Mouse (Mus musculus) olfactory bulb, adult 2 months (tissue): ENCODE data around the gene Ifngr2. TPM values are rescaled to one million over a fixed set of nuclear protein-coding genes. Genes with fewer than 3 reads are reported as not detected.

Source experiments
- H3K27ac ChIP-seq: fragments of 200-500 bp; 2 replicates; pipeline ENCODE4 v1.5.1; 2012; ENCODE audit warnings: low read depth, low read length; ENCODE audit not compliant: insufficient read depth
- H3K4me1 ChIP-seq: fragments of 200-500 bp; 2 replicates; pipeline ENCODE4 v1.6.1; 2012; ENCODE audit warnings: low read length; ENCODE audit not compliant: control insufficient read depth, insufficient read depth
- H3K4me3 ChIP-seq: fragments of 200-500 bp; 2 replicates; pipeline ENCODE4 v1.5.1; 2012; ENCODE audit warnings: mild to moderate bottlenecking, low read depth, low read length, moderate library complexity; ENCODE audit not compliant: insufficient read depth
- CTCF ChIP-seq: fragments of 200-500 bp; IDR thresholded peaks from 2 replicates; pipeline ENCODE4 v1.5.1; 2012; ENCODE audit warnings: low read depth, mild to moderate bottlenecking, low read length, moderate library complexity; ENCODE audit not compliant: insufficient read depth
- POLR2A ChIP-seq: fragments of 200-500 bp; IDR thresholded peaks from 2 replicates; pipeline ENCODE4 v1.6.1; 2012; ENCODE audit warnings: mild to moderate bottlenecking, low read depth, low read length, moderate library complexity; ENCODE audit not compliant: insufficient read depth
- WGBS: fragments of 180-500 bp; shearing (Covaris S2); methylation state at CpG from one replicate; pipeline ENCODE4 v1.1.7; 2018; 5-methylcytosine and 5-hydroxymethylcytosine counted together
- polyA plus RNA-seq: library from polyadenylated mRNA; stranded (reverse); fragments of >200 nt; gene quantifications from 2 replicates; pipeline ENCODE4 v1.2.4, GENCODE M21; 2012; ENCODE audit warnings: low replicate concordance; ENCODE audit not compliant: missing spikeins, insufficient read depth, insufficient read length

Gene Ifngr2
- polyA plus RNA-seq, 1 experiment: not detected

GRCm38 (mm10) chr16:91533097-91534001 lies 13.5 kb upstream of the Ifngr2 start:
- no peak for TF ChIP-seq POLR2A
- no peak for TF ChIP-seq CTCF
- H3K27ac ChIP-seq: no peak overlapping the region
- H3K4me3 ChIP-seq: no peak overlapping the region
- WGBS: 62% methylated on average over 23 of the region's 23 CpGs
- H3K4me1 ChIP-seq: peaks cover 8% of the 10 kb centered on the region

GRCm38 (mm10) chr16:91534477-91534876 lies 12.4 kb upstream of the Ifngr2 start:
- no peak for TF ChIP-seq CTCF
- TF ChIP-seq POLR2A: no peak
- no peak overlapping the region for H3K4me3 ChIP-seq
- WGBS: 58% methylated on average over 13 of the region's 13 CpGs
- H3K4me1 ChIP-seq: peaks cover 8% of the 10 kb centered on the region
- H3K27ac ChIP-seq: no peak overlapping the region

GRCm38 (mm10) chr16:91534888-91535287 lies 12.0 kb upstream of the Ifngr2 start:
- H3K4me1 ChIP-seq: peaks cover 8% of the 10 kb centered on the region
- TF ChIP-seq POLR2A (no peak), CTCF (no peak)
- 89% methylated on average over 6 of the region's 6 CpGs for WGBS
- no peak overlapping the region for H3K4me3 ChIP-seq
- no peak overlapping the region for H3K27ac ChIP-seq

- Histone ChIP-seq H3K4me3 (no peak overlapping the region), H3K27ac (no peak overlapping the region), H3K4me1 (peaks cover 8% of the 10 kb centered on the region)
- no peak for TF ChIP-seq POLR2A
- no peak for TF ChIP-seq CTCF
- 91% methylated on average over 6 of the region's 6 CpGs for WGBS
Observed at GRCm38 (mm10) chr16:91536372-91536771, 10.5 kb upstream of the Ifngr2 start.

- H3K27ac ChIP-seq: no peak overlapping the region
- 94% methylated on average over 3 of the region's 3 CpGs for WGBS
- H3K4me1 ChIP-seq: peaks cover 8% of the 10 kb centered on the region
- no peak overlapping the region for H3K4me3 ChIP-seq
- no peak for TF ChIP-seq POLR2A
- no peak for TF ChIP-seq CTCF
Observed at GRCm38 (mm10) chr16:91537065-91537464, 9.8 kb upstream of the Ifngr2 start.

GRCm38 (mm10) chr16:91538051-91538450 lies 8.8 kb upstream of the Ifngr2 start:
- no peak for TF ChIP-seq CTCF
- TF ChIP-seq POLR2A: no peak
- 80% methylated on average over 6 of the region's 6 CpGs for WGBS
- no peak overlapping the region for H3K4me3 ChIP-seq

GRCm38 (mm10) chr16:91538513-91538912 lies 8.4 kb upstream of the Ifngr2 start:
- WGBS: 74% methylated on average over 9 of the region's 9 CpGs
- peaks cover 2% of the 10 kb centered on the region for H3K4me1 ChIP-seq
- no peak overlapping the region for H3K27ac ChIP-seq
- TF ChIP-seq CTCF (no peak), POLR2A (no peak)
- H3K4me3 ChIP-seq: no peak overlapping the region

More at GRCm38 (mm10) chr16:91538051-91538450, 8.8 kb upstream of the Ifngr2 start:
- no peak overlapping the region for H3K27ac ChIP-seq
- H3K4me1 ChIP-seq: peaks cover 6% of the 10 kb centered on the region

- H3K4me3 ChIP-seq: no peak overlapping the region
- TF ChIP-seq POLR2A (no peak), CTCF (no peak)
- no peaks in the 10 kb centered on the region; the same call in 1 of the 2 replicates for H3K4me1 ChIP-seq
- 32% methylated on average over 10 of the region's 10 CpGs for WGBS
- no peak overlapping the region for H3K27ac ChIP-seq
Observed at GRCm38 (mm10) chr16:91541573-91542081, 5.2 kb upstream of the Ifngr2 start.

- H3K27ac ChIP-seq: no peak overlapping the region
- TF ChIP-seq CTCF: no peak
- no peak for TF ChIP-seq POLR2A
- no peaks in the 10 kb centered on the region; the same call in 1 of the 2 replicates for H3K4me1 ChIP-seq
- 100% methylated on average over 1 of the region's 1 CpGs for WGBS
- no peak overlapping the region for H3K4me3 ChIP-seq
Observed at GRCm38 (mm10) chr16:91543619-91544018, 3.3 kb upstream of the Ifngr2 start.
